Mouse (Mus musculus) midbrain, embryonic 16.5 days (tissue): ENCODE measurements around the gene Nt5c2. TPM values are rescaled to one million over a fixed set of nuclear protein-coding genes. Genes with fewer than 3 reads are reported as not detected.

Experiments used
- ATAC-seq: fragments of 200-750 bp; cut with Nextera tagmentation; 2 replicates; pipeline ENCODE4 v1.8.0; 2017; ENCODE audit warnings: moderate TSS enrichment
- H3K27ac ChIP-seq: fragments of 300-500 bp; sonication (generic); 2 replicates; pipeline ENCODE4 v1.5.1; 2014; ENCODE audit warnings: mild to moderate bottlenecking, low read length, mixed read lengths
- H3K27me3 ChIP-seq: fragments of 300-500 bp; sonication (generic); 2 replicates; pipeline ENCODE4 v1.6.1; 2014; ENCODE audit warnings: low read depth, low read length, mixed read lengths; ENCODE audit not compliant: control insufficient read depth, insufficient read depth
- H3K36me3 ChIP-seq: fragments of 300-500 bp; sonication (generic); 2 replicates; pipeline ENCODE4 v1.6.1; 2014; ENCODE audit warnings: mild to moderate bottlenecking, low read length, moderate library complexity, mixed read lengths; ENCODE audit not compliant: control insufficient read depth, insufficient read depth
- H3K4me1 ChIP-seq: fragments of 300-500 bp; sonication (generic); 2 replicates; pipeline ENCODE4 v1.6.1; 2014; ENCODE audit warnings: mild to moderate bottlenecking, low read length, mixed read lengths; ENCODE audit not compliant: control insufficient read depth, insufficient read depth
- H3K4me2 ChIP-seq: fragments of 300-500 bp; sonication (generic); 2 replicates; pipeline ENCODE4 v1.6.1; 2014; ENCODE audit warnings: mild to moderate bottlenecking, low read length, mixed read lengths
- H3K4me3 ChIP-seq: fragments of 300-500 bp; sonication (generic); 2 replicates; pipeline ENCODE4 v1.5.1; 2014; ENCODE audit warnings: low read depth, mild to moderate bottlenecking, low read length, moderate library complexity, mixed read lengths
- H3K9ac ChIP-seq: fragments of 300-500 bp; sonication (generic); 2 replicates; pipeline ENCODE4 v1.6.1; 2014; ENCODE audit warnings: low read depth, low read length, mixed read lengths
- H3K9me3 ChIP-seq: fragments of 300-500 bp; sonication (generic); replicated peaks from 2 replicates; pipeline ENCODE4 v1.6.1; 2014; ENCODE audit warnings: mild to moderate bottlenecking, low read length, mixed read lengths; ENCODE audit not compliant: control insufficient read depth, poor library complexity, severe bottlenecking
- WGBS: fragments of 180-500 bp; shearing (Covaris S2); extraction: QIAGEN DNeasy Blood & Tissue Kit; methylation state at CpG from one replicate; pipeline ENCODE4 v1.1.7; 2014; 5-methylcytosine and 5-hydroxymethylcytosine counted together
- polyA plus RNA-seq: library from polyadenylated mRNA; unstranded; fragments of >200 nt; fragmentation: Nextera tagmentation; extraction: Ambion mirVana; gene quantifications from 2 replicates; pipeline ENCODE4 v1.2.1, GENCODE M21; 2015

Nt5c2 gene
- polyA plus RNA-seq, 1 experiment from 2014 or later, result 85.7 TPM

DNA sequence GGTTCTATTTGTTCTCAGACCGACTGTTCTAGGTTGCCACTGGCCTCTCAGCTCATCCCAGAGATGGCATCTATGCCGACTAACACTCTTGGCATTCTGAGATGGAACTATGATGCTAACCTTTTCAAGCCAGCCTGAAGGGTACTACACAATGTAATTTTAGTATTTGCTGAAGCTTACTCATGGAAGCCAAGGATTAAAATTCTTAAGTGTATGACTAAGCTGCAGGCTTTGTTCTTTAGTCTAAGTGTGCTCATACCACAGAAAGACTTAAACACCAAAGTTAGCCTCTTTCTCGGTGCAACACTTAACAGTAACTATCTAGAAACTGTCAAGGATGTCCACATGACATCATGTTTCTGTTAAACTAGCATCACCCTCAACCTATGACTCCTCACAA, 122.1 kb downstream of the Nt5c2 start:
- ATAC-seq, result no peak
- no peak overlapping the region for H3K27ac ChIP-seq
- H3K9me3 ChIP-seq, result no peaks in the 10 kb centered on the region; the same call in 1 of the 2 replicates
- H3K4me3 ChIP-seq, result no peak overlapping the region
- peaks cover 35% of the 10 kb centered on the region for H3K36me3 ChIP-seq
- H3K4me1 ChIP-seq, result no peaks in the 10 kb centered on the region
- H3K27me3 ChIP-seq, result no peaks in the 10 kb centered on the region
- H3K9ac ChIP-seq, result no peak overlapping the region
- no peak overlapping the region for H3K4me2 ChIP-seq
- 79% methylated on average over 3 of the region's 3 CpGs for WGBS

DNA sequence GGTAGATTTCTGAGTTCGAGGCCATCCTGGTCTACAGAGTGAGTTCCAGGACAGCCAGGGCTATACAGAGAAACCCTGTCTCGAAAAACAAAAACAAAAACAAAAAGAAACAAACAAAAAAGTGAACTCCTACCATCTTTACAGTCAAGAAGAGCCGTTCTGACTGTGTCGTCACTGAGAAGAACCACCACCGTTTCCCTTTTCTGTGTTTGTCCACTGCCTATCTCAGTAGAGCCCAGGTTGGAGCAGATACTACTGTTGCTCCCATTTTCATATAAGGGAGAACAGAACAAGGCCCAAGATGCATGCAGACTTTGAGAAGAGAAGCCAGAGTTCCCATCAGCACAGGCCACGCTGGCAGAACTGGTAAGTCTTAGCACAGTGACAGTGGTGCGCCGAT, 124.3 kb downstream of the Nt5c2 start:
- ATAC-seq, result no peak
- Histone ChIP-seq H3K4me1 (no peaks in the 10 kb centered on the region), H3K27me3 (no peaks in the 10 kb centered on the region), H3K4me3 (no peak overlapping the region), H3K27ac (no peak overlapping the region), H3K9ac (no peak overlapping the region), H3K9me3 (no peaks in the 10 kb centered on the region), H3K4me2 (no peak overlapping the region), H3K36me3 (peaks cover 27% of the 10 kb centered on the region)
- WGBS, result 93% methylated on average over 8 of the region's 8 CpGs

DNA sequence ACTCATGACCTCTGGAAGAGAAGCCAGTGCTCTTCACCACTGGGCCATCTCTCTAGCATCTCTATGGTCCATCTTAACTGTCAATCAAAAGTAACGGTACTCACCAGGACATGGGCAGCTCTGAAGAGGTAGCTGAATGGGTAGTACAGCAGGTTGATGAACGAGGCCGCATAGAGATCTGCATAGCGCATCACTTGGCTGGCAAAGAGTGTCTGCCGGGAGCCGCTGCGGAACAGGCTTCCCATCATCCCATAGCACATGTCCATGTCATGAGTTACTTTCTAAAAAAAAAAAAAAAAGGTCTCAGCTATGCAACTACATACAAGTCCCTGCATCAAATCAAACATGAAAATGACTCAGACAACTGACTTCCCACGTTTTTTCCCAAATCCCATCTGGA, 125.3 kb downstream of the Nt5c2 start:
- Histone ChIP-seq H3K9ac (no peak overlapping the region), H3K9me3 (no peaks in the 10 kb centered on the region), H3K36me3 (peaks cover 27% of the 10 kb centered on the region), H3K27ac (no peak overlapping the region), H3K27me3 (no peaks in the 10 kb centered on the region), H3K4me3 (no peak overlapping the region), H3K4me1 (no peaks in the 10 kb centered on the region), H3K4me2 (no peak overlapping the region)
- 94% methylated on average over 8 of the region's 8 CpGs for WGBS
- no peak for ATAC-seq

DNA sequence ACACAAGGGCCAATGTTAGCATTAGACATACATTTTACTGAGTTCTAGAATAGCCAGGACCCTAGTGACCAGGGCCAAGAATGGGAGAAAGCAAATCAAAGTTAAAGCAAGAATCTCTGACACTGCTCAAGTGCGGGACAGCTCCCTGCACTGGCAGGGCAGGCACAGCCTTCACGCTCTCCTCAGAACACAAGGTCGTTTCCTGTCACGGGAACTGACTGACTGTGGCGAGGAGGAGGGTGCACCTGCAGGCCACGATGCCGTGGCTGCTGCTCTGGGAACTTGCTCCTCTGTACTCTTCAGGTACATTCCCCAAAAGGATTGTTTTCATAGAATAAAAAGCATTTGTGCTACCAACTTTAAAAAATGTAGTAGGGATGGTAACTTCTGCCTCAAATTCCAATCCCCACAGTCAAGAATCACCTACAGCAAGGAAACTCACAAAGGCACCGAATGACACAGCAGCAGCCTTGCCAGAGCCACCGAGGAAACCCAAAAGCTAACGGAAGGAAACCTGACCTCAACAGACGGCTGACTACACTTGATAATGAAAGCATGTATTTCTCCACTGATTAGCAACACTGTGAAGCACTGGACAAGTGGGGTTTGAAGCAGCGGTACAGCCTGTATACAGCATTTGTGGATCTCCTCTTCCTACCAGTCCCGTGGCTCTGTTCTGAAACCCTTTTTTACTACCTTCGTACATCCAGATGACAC, 127.0 kb downstream of the Nt5c2 start:
- WGBS, result 91% methylated on average over 14 of the region's 14 CpGs
- Histone ChIP-seq H3K27me3 (no peaks in the 10 kb centered on the region), H3K27ac (no peak overlapping the region), H3K4me2 (no peak overlapping the region), H3K4me3 (no peak overlapping the region), H3K9ac (no peak overlapping the region), H3K36me3 (peaks cover 24% of the 10 kb centered on the region), H3K9me3 (no peaks in the 10 kb centered on the region), H3K4me1 (no peaks in the 10 kb centered on the region)
- no peak for ATAC-seq

GRCm38 (mm10) chr19:46886826-46887225, 128.1 kb downstream of the Nt5c2 start:
- no peak for ATAC-seq
- 89% methylated on average over 7 of the region's 7 CpGs for WGBS
- no peak overlapping the region for H3K9ac ChIP-seq
- H3K4me1 ChIP-seq, result no peaks in the 10 kb centered on the region
- no peaks in the 10 kb centered on the region for H3K9me3 ChIP-seq
- H3K4me3 ChIP-seq, result no peak overlapping the region
- H3K27ac ChIP-seq, result no peak overlapping the region
- H3K4me2 ChIP-seq, result no peak overlapping the region
- H3K27me3 ChIP-seq, result no peaks in the 10 kb centered on the region
- H3K36me3 ChIP-seq, result peaks cover 24% of the 10 kb centered on the region

GRCm38 (mm10) chr19:46885365-46885764, 129.6 kb downstream of the Nt5c2 start:
- no peak overlapping the region for H3K27ac ChIP-seq
- H3K4me1 ChIP-seq, result no peaks in the 10 kb centered on the region
- no peaks in the 10 kb centered on the region for H3K27me3 ChIP-seq
- H3K9me3 ChIP-seq, result no peaks in the 10 kb centered on the region
- peaks cover 21% of the 10 kb centered on the region for H3K36me3 ChIP-seq
- H3K4me2 ChIP-seq, result no peak overlapping the region
- H3K4me3 ChIP-seq, result no peak overlapping the region
- no peak overlapping the region for H3K9ac ChIP-seq
- 97% methylated on average over 4 of the region's 4 CpGs for WGBS
- ATAC-seq, result no peak

GRCm38 (mm10) chr19:46879876-46880275, 135.1 kb downstream of the Nt5c2 start:
- peaks cover 2% of the 10 kb centered on the region; the same call in 1 of the 2 replicates for H3K36me3 ChIP-seq
- H3K4me1 ChIP-seq, result no peaks in the 10 kb centered on the region
- no peak overlapping the region for H3K27ac ChIP-seq
- WGBS, result 93% methylated on average over 2 of the region's 2 CpGs
- H3K4me2 ChIP-seq, result no peak overlapping the region
- H3K4me3 ChIP-seq, result no peak overlapping the region
- no peaks in the 10 kb centered on the region for H3K9me3 ChIP-seq
- no peak overlapping the region for H3K9ac ChIP-seq
- no peaks in the 10 kb centered on the region for H3K27me3 ChIP-seq
- ATAC-seq, result no peak

DNA sequence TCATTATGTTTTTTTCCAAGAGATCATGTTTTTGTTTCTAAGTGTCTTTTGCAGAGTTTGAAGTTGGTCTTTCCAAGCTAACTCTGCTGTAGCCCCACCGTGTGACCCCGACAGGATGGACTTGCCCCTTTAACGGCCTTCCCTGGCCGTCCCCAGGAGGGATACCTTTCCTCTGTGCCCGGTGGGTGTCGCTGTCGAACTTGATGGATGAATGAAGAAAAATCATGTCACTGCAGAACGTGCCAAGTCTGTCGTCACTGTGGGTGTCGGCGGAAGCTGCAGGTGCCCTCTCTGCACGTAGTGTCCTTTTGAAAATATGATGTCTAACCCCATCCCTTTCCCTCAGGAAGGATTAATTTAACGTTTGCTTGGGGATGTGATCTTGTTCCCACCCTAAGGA, 136.6 kb downstream of the Nt5c2 start:
- ATAC-seq, result no peak
- H3K27me3 ChIP-seq, result no peaks in the 10 kb centered on the region
- H3K27ac ChIP-seq, result no peak overlapping the region
- 0 out of 2 replicates have a peak, but pooled peaks cover 2% of the 10 kb centered on the region for H3K36me3 ChIP-seq
- H3K4me1 ChIP-seq, result no peaks in the 10 kb centered on the region
- H3K4me3 ChIP-seq, result no peak overlapping the region
- H3K9me3 ChIP-seq, result no peaks in the 10 kb centered on the region
- no peak overlapping the region for H3K9ac ChIP-seq
- H3K4me2 ChIP-seq, result no peak overlapping the region
- WGBS, result 56% methylated on average over 13 of the region's 13 CpGs

- H3K4me3 ChIP-seq, result no peak overlapping the region
- no peak overlapping the region for H3K4me2 ChIP-seq
- H3K27me3 ChIP-seq, result no peaks in the 10 kb centered on the region
- no peaks in the 10 kb centered on the region for H3K9me3 ChIP-seq
- 0 out of 2 replicates have a peak, but pooled peaks cover 2% of the 10 kb centered on the region for H3K36me3 ChIP-seq
- WGBS, result 90% methylated on average over 13 of the region's 13 CpGs
- no peak for ATAC-seq
- no peak overlapping the region for H3K9ac ChIP-seq
- no peak overlapping the region for H3K27ac ChIP-seq
- no peaks in the 10 kb centered on the region for H3K4me1 ChIP-seq
Measured at GRCm38 (mm10) chr19:46877886-46878285, 137.1 kb downstream of the Nt5c2 start.
